Comparison of ENCODE assay signal across 25 mouse cellular contexts in genomic region chr1:166311151-166311550, GRCm38 (mm10). TPM values are rescaled to one million over a fixed set of nuclear protein-coding genes. Genes with fewer than 3 reads are reported as not detected.
A peak's percentile ranks its signal among the peaks of the same experiment; 100 is the strongest.
DNase-seq lines count a peak whose midpoint lies in the region; ATAC-seq lines count a peak whose summit lies in the region.
"Had no signal": no experiment of that assay in that cellular context is flagged by ENCODE, and none has a peak within 500 bp of the region (broad histone marks: within the 10 kb centered on the region; RNA-seq: fewer than 3 reads in every experiment).

No protein-coding gene starts in this region.

- DNase-seq in adrenal gland, adult 2 months, result peak; percentile 58
- no peak for DNase-seq in adrenal gland, adult 18-20 months (ENCODE audit: low spot score in 2 of 2)
- DNase-seq in heart, adult 11 months, result peak; percentile 27
- DNase-seq in adrenal gland, postnatal 25 days, result peak; percentile 20
- no peak for DNase-seq in left cerebral cortex, adult 8-10 months (ENCODE audit: low spot score in 2 of 2)
- DNase-seq in T-cell, adult 2 months (ENCODE audit: low spot score), result no peak
- DNase-seq: B cell, adult 2 months; cerebellum, adult 11 months; cerebellum, adult 18-20 months; cerebellum, adult 8-10 months; cerebellum, adult 9-11 months; cerebellum, postnatal 14 days; cerebellum, postnatal 36 days; embryo, embryonic 11 days; forebrain, postnatal 0 days had no signal

- no peak overlapping the region for H3K4me2 ChIP-seq in heart, embryonic 11.5 days
- H3K4me2 ChIP-seq: embryonic facial prominence, embryonic 12.5 days; forebrain, embryonic 13.5 days; forebrain, embryonic 15.5 days had no signal

- no peaks in the 10 kb centered on the region for H3K9me3 ChIP-seq in heart, embryonic 11.5 days (replicated peaks; ENCODE audit: control insufficient read depth, low read length)
- H3K9me3 ChIP-seq: embryonic facial prominence, embryonic 10.5 days; embryonic facial prominence, embryonic 12.5 days; forebrain, embryonic 13.5 days; forebrain, embryonic 15.5 days had no signal

- H3K27ac ChIP-seq in heart, embryonic 11.5 days (ENCODE audit: low read depth, low read length), result no peak overlapping the region
- H3K27ac ChIP-seq: embryonic facial prominence, embryonic 10.5 days; embryonic facial prominence, embryonic 12.5 days; forebrain, embryonic 13.5 days; forebrain, embryonic 15.5 days had no signal

- 68% methylated on average over 5 of the region's 5 CpGs for WGBS in heart, embryonic 11.5 days (ENCODE audit: insufficient replicate concordance)

- H3K27me3 ChIP-seq in heart, embryonic 11.5 days (ENCODE audit: control insufficient read depth, insufficient read depth, low read length), result peaks cover 35% of the 10 kb centered on the region
- H3K27me3 ChIP-seq: forebrain, embryonic 15.5 days; Patski had no signal

- H3K9ac ChIP-seq in heart, embryonic 11.5 days (ENCODE audit: low read depth, low read length), result no peak overlapping the region
- H3K9ac ChIP-seq: embryonic facial prominence, embryonic 12.5 days; forebrain, embryonic 13.5 days; forebrain, embryonic 15.5 days; forebrain, postnatal 0 days had no signal

- ATAC-seq in heart, embryonic 11.5 days (replicated peaks; ENCODE audit: insufficient number of reproducible peaks, low FRiP score, low TSS enrichment), result no peak
- ATAC-seq: CD4-positive, CD25-positive, alpha-beta regulatory T cell, adult 4 months; forebrain, embryonic 13.5 days; forebrain, embryonic 15.5 days; forebrain, postnatal 0 days; Patski had no signal

- no peaks in the 10 kb centered on the region for H3K36me3 ChIP-seq in heart, embryonic 11.5 days (ENCODE audit: control insufficient read depth, insufficient read depth, low read length)
- H3K36me3 ChIP-seq: embryonic facial prominence, embryonic 12.5 days; forebrain, embryonic 15.5 days; G1E had no signal

- H3K4me3 ChIP-seq in heart, embryonic 11.5 days (ENCODE audit: low read depth, low read length), result no peak overlapping the region
- H3K4me3 ChIP-seq: embryonic facial prominence, embryonic 10.5 days; embryonic facial prominence, embryonic 12.5 days; forebrain, embryonic 13.5 days; forebrain, embryonic 15.5 days had no signal

- H3K4me1 ChIP-seq in heart, embryonic 11.5 days (ENCODE audit: control insufficient read depth, insufficient read depth, low read length), result 0 out of 2 replicates have a peak, but pooled peaks cover 2% of the 10 kb centered on the region

RNA-seq across cellular contexts. Expression of gene Ildr2, which starts 57.2 kb away (rescaled TPM):
- total RNA-seq in adrenal gland, adult 2 months (2021), result 10 to 100 TPM in 1 of 2 experiments, 1 to 10 TPM in 1; 3.1 to 11.2 TPM
- 2.0 and 3.6 TPM in 2 replicates for polyA plus RNA-seq in adrenal gland, adult 2 months (2012; rRNA removed)
- total RNA-seq in adrenal gland, adult 18-20 months (2021), result 1 to 10 TPM; 4.1 to 7.5 TPM
- polyA plus RNA-seq in heart, embryonic 11.5 days (2014; fragmentation: Nextera tagmentation; extraction: Ambion mirVana), result 1.9 TPM in 2 replicates
- 3.2 and 4.6 TPM in 2 replicates for total RNA-seq in adrenal gland, postnatal 25 days (2021)
- total RNA-seq in left cerebral cortex, adult 8-10 months (2022), result 10 to 100 TPM; 82.4 to 90.9 (median 86.5) TPM
- total RNA-seq: CH12.LX; common myeloid progenitor, adult 5-6 weeks had no signal
- polyA plus RNA-seq: CD4-positive, CD25-positive, alpha-beta regulatory T cell, adult 4 months; G1E had no signal

Comparison
In these comparisons a context has a peak if more than half of its experiments do, and no peak if none do; other contexts are left out.
1. DNase-seq: peak in adrenal gland, adult 2 months (single experiment), heart, adult 11 months (single experiment) and adrenal gland, postnatal 25 days (single experiment); none in adrenal gland, adult 18-20 months (0 of 2), left cerebral cortex, adult 8-10 months (0 of 2) and T-cell, adult 2 months (single experiment).
2. RNA of gene Ildr2, which starts 57.2 kb away (total RNA-seq): 82.4 to 90.9 TPM in left cerebral cortex, adult 8-10 months; 3.1 to 11.2 TPM in adrenal gland, adult 2 months, 4.1 to 7.5 TPM in adrenal gland, adult 18-20 months and 3.2 to 4.6 TPM in adrenal gland, postnatal 25 days; every median in the first group is over 4 times any median in the second.